Mouse (Mus musculus) C2C12 (cell line): ENCODE measurements around the gene Defb42. TPM values are rescaled to one million over a fixed set of nuclear protein-coding genes. Genes with fewer than 3 reads are reported as not detected.

Source experiments
- H3K27me3 ChIP-seq: one replicate; pipeline ENCODE4 v1.6.1; 2011; ENCODE audit not compliant: control insufficient read depth, insufficient read depth, insufficient read length
- H3K36me3 ChIP-seq: one replicate; pipeline ENCODE4 v1.6.1; 2011; ENCODE audit not compliant: control insufficient read depth, insufficient read depth
- H3K4me3 ChIP-seq: one replicate; pipeline ENCODE4 v1.5.1; 2011; ENCODE audit warnings: mild to moderate bottlenecking, control low read depth; ENCODE audit not compliant: poor library complexity, insufficient read depth, severe bottlenecking
- H3K79me2 ChIP-seq: one replicate; pipeline ENCODE4 v1.6.1; 2011; ENCODE audit not compliant: control insufficient read depth, insufficient read depth
- H3K79me3 ChIP-seq: one replicate; pipeline ENCODE4 v1.6.1; 2011; ENCODE audit warnings: low read depth, control low read depth
- H3ac ChIP-seq: one replicate; pipeline ENCODE3; 2011; ENCODE audit warnings: low read depth; ENCODE audit not compliant: control insufficient read depth, insufficient read length
- CEBPB ChIP-seq: IDR thresholded peaks from one replicate; pipeline ENCODE4 v1.6.1; 2011; ENCODE audit warnings: low read depth, mild to moderate bottlenecking, control low read depth, moderate library complexity
- CTCF ChIP-seq: IDR thresholded peaks from one replicate; pipeline ENCODE4 v1.5.1; 2011; ENCODE audit not compliant: control insufficient read depth, insufficient read depth, insufficient read length
- FOSL1 ChIP-seq: IDR thresholded peaks from one replicate; pipeline ENCODE4 v1.8.0; 2011; ENCODE audit warnings: mild to moderate bottlenecking, low read length; ENCODE audit not compliant: poor library complexity, insufficient read depth, severe bottlenecking
- MAX ChIP-seq: IDR thresholded peaks from one replicate; pipeline ENCODE4 v1.6.1; 2011; ENCODE audit warnings: mild to moderate bottlenecking, control low read depth
- MYOD1 ChIP-seq: IDR thresholded peaks from one replicate; pipeline ENCODE4 v1.6.1; 2011; ENCODE audit warnings: low read depth; ENCODE audit not compliant: control insufficient read depth, insufficient read length
- MYOG ChIP-seq: IDR thresholded peaks from one replicate; pipeline ENCODE4 v1.6.1; 2011; ENCODE audit not compliant: control insufficient read depth, insufficient read length; ENCODE audit errors: extremely low read depth
- USF1 ChIP-seq: IDR thresholded peaks from one replicate; pipeline ENCODE4 v1.6.1; 2011; ENCODE audit warnings: low read depth, mild to moderate bottlenecking, control low read depth, moderate library complexity
- polyA plus RNA-seq: library from polyadenylated mRNA; unstranded; fragments of >200 nt; fragmentation: generic; extraction: Trizol; gene quantifications from one replicate; pipeline ENCODE4 v1.2.1, GENCODE M21; 2012; ENCODE audit warnings: missing spikeins

Gene Defb42
- polyA plus RNA-seq, 1 experiment, result 2.8 TPM

- H3K79me3 ChIP-seq, result no peaks in the 10 kb centered on the region
- H3K79me2 ChIP-seq, result no peaks in the 10 kb centered on the region
- H3K4me3 ChIP-seq, result no peak overlapping the region
- TF ChIP-seq CEBPB (no peak), CTCF (no peak), FOSL1 (no peak), USF1 (no peak), MYOD1 (no peak), MYOG (no peak), MAX (no peak)
- no peaks in the 10 kb centered on the region for H3K27me3 ChIP-seq
- no peaks in the 10 kb centered on the region for H3K36me3 ChIP-seq
- no peak overlapping the region for H3ac ChIP-seq
Measured at GRCm38 (mm10) chr14:63062184-63062583, 15.4 kb downstream of the Defb42 start.

GRCm38 (mm10) chr14:63065391-63065790 lies 18.6 kb downstream of the Defb42 start:
- Histone ChIP-seq H3K4me3 (no peak overlapping the region), H3K27me3 (no peaks in the 10 kb centered on the region), H3K79me2 (no peaks in the 10 kb centered on the region), H3ac (no peak overlapping the region), H3K79me3 (no peaks in the 10 kb centered on the region), H3K36me3 (no peaks in the 10 kb centered on the region)
- TF ChIP-seq MAX, result no peak
- no peak for TF ChIP-seq FOSL1
- no peak for TF ChIP-seq MYOD1
- TF ChIP-seq MYOG, result no peak
- TF ChIP-seq CEBPB, result no peak
- no peak for TF ChIP-seq CTCF
- no peak for TF ChIP-seq USF1

- Histone ChIP-seq H3K27me3 (no peaks in the 10 kb centered on the region), H3ac (no peak overlapping the region), H3K79me2 (no peaks in the 10 kb centered on the region), H3K36me3 (no peaks in the 10 kb centered on the region), H3K4me3 (no peak overlapping the region), H3K79me3 (no peaks in the 10 kb centered on the region)
- no peak for TF ChIP-seq MYOD1
- peak; percentile 38 for TF ChIP-seq USF1
Measured at GRCm38 (mm10) chr14:63066630-63067310, 20.0 kb downstream of the Defb42 start.

- TF ChIP-seq CTCF, result no peak
- TF ChIP-seq CEBPB, result no peak
- no peak for TF ChIP-seq FOSL1
- TF ChIP-seq USF1, result no peak
Measured at GRCm38 (mm10) chr14:63067708-63068107, 20.9 kb downstream of the Defb42 start.

More at GRCm38 (mm10) chr14:63067708-63068107, 20.9 kb downstream of the Defb42 start:
- no peaks in the 10 kb centered on the region for H3K27me3 ChIP-seq
- no peaks in the 10 kb centered on the region for H3K36me3 ChIP-seq
- no peaks in the 10 kb centered on the region for H3K79me3 ChIP-seq
- H3K79me2 ChIP-seq, result no peaks in the 10 kb centered on the region
- H3ac ChIP-seq, result no peak overlapping the region
- H3K4me3 ChIP-seq, result no peak overlapping the region

Other genes with a start within 250 kb of the Defb42 start
- 4.8 TPM for gene Wdfy2, start 209.3 kb upstream of the Defb42 start, polyA plus RNA-seq
- not detected for gene Defb48, start 62.5 kb upstream of the Defb42 start, polyA plus RNA-seq
- gene Defb47, start 48.9 kb upstream of the Defb42 start, polyA plus RNA-seq, result 1.1 TPM
- gene Defb43, start 35.2 kb upstream of the Defb42 start, polyA plus RNA-seq, result not detected
- not detected for gene Defb30, start 3.0 kb downstream of the Defb42 start, polyA plus RNA-seq